Comparison of ENCODE assay signal across 15 mouse cellular contexts in genomic region chr8:47849842-47850241, GRCm38 (mm10). TPM values are rescaled to one million over a fixed set of nuclear protein-coding genes. Genes with fewer than 3 reads are reported as not detected.
DNase-seq lines count a peak whose midpoint lies in the region; ATAC-seq and TF ChIP-seq lines count a peak whose summit lies in the region.
"Had no signal": no experiment of that assay in that cellular context is flagged by ENCODE, and none has a peak within 500 bp of the region (broad histone marks: within the 10 kb centered on the region; RNA-seq: fewer than 3 reads in every experiment).

No protein-coding gene starts in this region.

- TF ChIP-seq CTCF in thymus, adult 2 months (IDR thresholded peaks at IDR 0.05; ENCODE audit: borderline replicate concordance, control insufficient read depth, extremely low read depth, insufficient read depth, low read length, poor library complexity), result peak; percentile 70; the same call in 1 of the 2 replicates
- peak; percentile 44; the same call in 1 of the 2 replicates for TF ChIP-seq CTCF in brain, embryonic 14.5 days (IDR thresholded peaks at IDR 0.05; ENCODE audit: borderline replicate concordance, extremely low read depth, insufficient read depth, insufficient read length)

- no peak overlapping the region for H3K4me3 ChIP-seq in kidney, embryonic 16.5 days (ENCODE audit: low read length)
- no peak overlapping the region for H3K4me3 ChIP-seq in thymus, adult 2 months (ENCODE audit: control insufficient read depth, insufficient read depth, low read length)
- H3K4me3 ChIP-seq: heart, embryonic 12.5 days; lung, embryonic 15.5 days had no signal

- no peak overlapping the region for H3K9ac ChIP-seq in kidney, embryonic 16.5 days (replicated peaks; ENCODE audit: low read length)
- H3K9ac ChIP-seq: heart, embryonic 12.5 days; lung, embryonic 15.5 days had no signal

- 85% methylated on average over 8 of the region's 8 CpGs for WGBS in kidney, embryonic 16.5 days
- WGBS in thymus, adult 2 months, result 82% methylated on average over 8 of the region's 8 CpGs

- peaks cover 55% of the 10 kb centered on the region for H3K36me3 ChIP-seq in kidney, embryonic 16.5 days (ENCODE audit: insufficient read depth, low read length)
- H3K36me3 ChIP-seq in thymus, adult 2 months (ENCODE audit: control insufficient read depth, insufficient read depth, low read length), result no peaks in the 10 kb centered on the region

- peaks cover 17% of the 10 kb centered on the region; the same call in 1 of the 2 replicates for H3K4me1 ChIP-seq in kidney, embryonic 16.5 days (ENCODE audit: insufficient read depth, low read length)
- H3K4me1 ChIP-seq in thymus, adult 2 months (replicated peaks; ENCODE audit: control insufficient read depth, insufficient read depth, low read length), result peaks cover 18% of the 10 kb centered on the region

- peak; percentile 39 for DNase-seq in kidney, postnatal 10 days
- peak; percentile 16 for DNase-seq in thymus, adult 2 months
- no peak for DNase-seq in thymus, postnatal 10 days (ENCODE audit: low spot score in 2 of 2)
- DNase-seq in brain, embryonic 14.5 days (ENCODE audit: low read depth), result no peak
- peak; percentile 64 for DNase-seq in thymus, postnatal 4 days
- DNase-seq in adrenal gland, adult (ENCODE audit: inconsistent age in 2 of 2, low spot score in 1 of 2), result no peak
- DNase-seq in heart, postnatal 4 days, result no peak
- DNase-seq: cerebellum, adult 11 months; right cerebral cortex, adult 18-20 months had no signal

- no peaks in the 10 kb centered on the region for H3K9me3 ChIP-seq in kidney, embryonic 16.5 days (ENCODE audit: low read length)
- H3K9me3 ChIP-seq: heart, embryonic 12.5 days; lung, embryonic 15.5 days had no signal

- ATAC-seq in kidney, embryonic 16.5 days (ENCODE audit: low FRiP score, low TSS enrichment), result no peak
- ATAC-seq: inflammation-experienced regulatory T-cells, adult 6 months had no signal

- no peak overlapping the region for H3K27ac ChIP-seq in kidney, embryonic 16.5 days (ENCODE audit: low read length)
- no peak overlapping the region for H3K27ac ChIP-seq in thymus, adult 2 months (ENCODE audit: control insufficient read depth, insufficient read depth, low read length)
- H3K27ac ChIP-seq: lung, embryonic 15.5 days had no signal

- no peak overlapping the region for H3K4me2 ChIP-seq in kidney, embryonic 16.5 days (replicated peaks; ENCODE audit: low read depth, low read length)
- H3K4me2 ChIP-seq: heart, embryonic 12.5 days; lung, embryonic 15.5 days had no signal

- TF ChIP-seq POLR2A in thymus, adult 2 months (IDR thresholded peaks at IDR 0.05; ENCODE audit: control insufficient read depth, extremely low read depth, insufficient read depth, low read length, poor library complexity), result no peak
- TF ChIP-seq POLR2A in brain, embryonic 14.5 days (IDR thresholded peaks at IDR 0.05; ENCODE audit: borderline replicate concordance, extremely low read depth, insufficient read depth, insufficient read length, poor library complexity, severe bottlenecking), result no peak

- no peaks in the 10 kb centered on the region for H3K27me3 ChIP-seq in kidney, embryonic 16.5 days (ENCODE audit: insufficient read depth, low read length)
- no peaks in the 10 kb centered on the region for H3K27me3 ChIP-seq in thymus, adult 2 months (ENCODE audit: control insufficient read depth, insufficient read depth, low read length)
- H3K27me3 ChIP-seq: heart, embryonic 12.5 days; lung, embryonic 15.5 days had no signal

RNA-seq across cellular contexts. Expression of gene Cldn22, which starts 25.6 kb away (rescaled TPM):
- polyA plus RNA-seq in kidney, embryonic 16.5 days (2015; fragmentation: Nextera tagmentation; extraction: Ambion mirVana), result not detected in 2 replicates
- polyA plus RNA-seq in thymus, adult 2 months (2012; rRNA removed), result 0.40 and 0.79 TPM in 2 replicates
- polyA plus RNA-seq in brain, embryonic 14.5 days (2012; rRNA removed), result not detected in 2 replicates
- not detected for total RNA-seq in heart, postnatal 4 days (2021)
- polyA plus RNA-seq: heart, embryonic 12.5 days; inflammation-experienced regulatory T-cells, adult 6 months; lung, embryonic 15.5 days; stomach, embryonic 16.5 days had no signal

RNA-seq across cellular contexts. Expression of gene Cldn24, which starts 27.9 kb away (rescaled TPM):
- not detected in 2 replicates for polyA plus RNA-seq in kidney, embryonic 16.5 days (2015; fragmentation: Nextera tagmentation; extraction: Ambion mirVana)
- polyA plus RNA-seq in thymus, adult 2 months (2012; rRNA removed), result not detected in 2 replicates
- polyA plus RNA-seq in brain, embryonic 14.5 days (2012; rRNA removed), result not detected in 2 replicates
- not detected for total RNA-seq in heart, postnatal 4 days (2021)
- total RNA-seq: left cerebral cortex, adult 18-20 months had no signal
- polyA plus RNA-seq: heart, embryonic 12.5 days; inflammation-experienced regulatory T-cells, adult 6 months; lung, embryonic 15.5 days; stomach, embryonic 16.5 days had no signal

Comparison
In these comparisons a context has a peak if more than half of its experiments do, and no peak if none do; other contexts are left out.
1. DNase-seq: peak in kidney, postnatal 10 days (single experiment), thymus, adult 2 months (single experiment) and thymus, postnatal 4 days (single experiment); none in thymus, postnatal 10 days (0 of 2), brain, embryonic 14.5 days (single experiment), adrenal gland, adult (0 of 2) and heart, postnatal 4 days (single experiment).